Mouse (Mus musculus) lung, embryonic 14.5 days (tissue): ENCODE results near the gene Cdk12. TPM values are rescaled to one million over a fixed set of nuclear protein-coding genes. Genes with fewer than 3 reads are reported as not detected.

Experiments used
- ATAC-seq: fragments of 200-750 bp; cut with Nextera tagmentation; 2 replicates; pipeline ENCODE4 v1.8.0; 2017; ENCODE audit warnings: mild to moderate bottlenecking, moderate TSS enrichment, moderate library complexity; ENCODE audit not compliant: insufficient read depth
- DNase-seq: peaks from one replicate; pipeline ENCODE4 v3.0.0-alpha.2; 2015
- H3K27ac ChIP-seq: fragments of 300-500 bp; sonication (generic); 2 replicates; pipeline ENCODE4 v1.5.1; 2014; ENCODE audit warnings: low read depth, mild to moderate bottlenecking, moderate library complexity
- H3K27me3 ChIP-seq: fragments of 300-500 bp; sonication (generic); 2 replicates; pipeline ENCODE4 v1.6.1; 2014; ENCODE audit warnings: low read length, control low read depth; ENCODE audit not compliant: insufficient read depth
- H3K36me3 ChIP-seq: fragments of 300-500 bp; sonication (generic); 2 replicates; pipeline ENCODE4 v1.6.1; 2014; ENCODE audit warnings: control low read depth; ENCODE audit not compliant: insufficient read depth
- H3K4me1 ChIP-seq: fragments of 300-500 bp; sonication (generic); 2 replicates; pipeline ENCODE4 v1.6.1; 2014; ENCODE audit warnings: antibody characterized with exemption, control low read depth; ENCODE audit not compliant: insufficient read depth
- H3K4me2 ChIP-seq: fragments of 300-500 bp; sonication (generic); 2 replicates; pipeline ENCODE4 v1.6.1; 2014; ENCODE audit warnings: mild to moderate bottlenecking
- H3K4me3 ChIP-seq: fragments of 300-500 bp; sonication (generic); 2 replicates; pipeline ENCODE4 v1.5.1; 2014; ENCODE audit warnings: low read depth, low read length
- H3K9ac ChIP-seq: fragments of 300-500 bp; sonication (generic); 2 replicates; pipeline ENCODE4 v1.6.1; 2014
- H3K9me3 ChIP-seq: fragments of 300-500 bp; sonication (generic); 2 replicates; pipeline ENCODE4 v1.6.1; 2016; ENCODE audit warnings: low read depth, low read length, control low read depth
- CTCF ChIP-seq: IDR thresholded peaks from 2 replicates; pipeline ENCODE4 v1.5.1; 2016; ENCODE audit warnings: antibody characterized with exemption, low read depth
- WGBS: fragments of 180-500 bp; shearing (Covaris S2); extraction: QIAGEN DNeasy Blood & Tissue Kit; methylation state at CpG from one replicate; pipeline ENCODE4 v1.1.7; 2014; 5-methylcytosine and 5-hydroxymethylcytosine counted together
- polyA plus RNA-seq: library from polyadenylated mRNA; unstranded; fragments of >200 nt; fragmentation: Nextera tagmentation; extraction: Ambion mirVana; gene quantifications from 2 replicates; pipeline ENCODE4 v1.2.1, GENCODE M21; 2014

The Cdk12 gene
- polyA plus RNA-seq, 1 experiment from 2014 or later: 16.6 TPM

GRCm38 (mm10) chr11:98260706-98261479 is 58.0 kb downstream of the Cdk12 start:
- DNase-seq (no peak), ATAC-seq (no peak)
- Histone ChIP-seq H3K36me3 (peaks cover 31% of the 10 kb centered on the region), H3K9me3 (no peaks in the 10 kb centered on the region), H3K27ac (no peak overlapping the region), H3K4me2 (no peak overlapping the region), H3K9ac (no peak overlapping the region), H3K4me3 (no peak overlapping the region), H3K27me3 (no peaks in the 10 kb centered on the region), H3K4me1 (no peaks in the 10 kb centered on the region)
- WGBS: 71% methylated on average over 8 of the region's 8 CpGs
- no peak for TF ChIP-seq CTCF

DNA sequence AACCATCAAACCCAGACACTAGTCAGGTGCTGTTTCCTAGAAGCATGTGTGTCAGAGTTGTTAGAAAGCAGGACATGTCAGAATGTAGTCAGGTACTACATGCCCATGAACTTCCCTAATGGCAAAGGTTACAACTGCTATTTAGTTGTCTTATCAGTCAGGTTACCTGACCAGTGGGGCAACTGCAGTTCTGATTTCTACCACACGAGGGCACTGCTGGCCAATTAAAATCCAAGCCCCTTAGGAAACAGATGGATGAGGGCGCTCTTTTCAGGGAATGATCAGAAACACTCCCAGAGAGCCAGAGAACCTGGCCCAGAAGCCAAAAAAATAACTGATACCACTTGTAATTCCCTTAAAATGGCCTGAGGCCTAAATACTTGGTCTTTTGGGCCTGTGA is 62.2 kb downstream of the Cdk12 start:
- no peaks in the 10 kb centered on the region for H3K9me3 ChIP-seq
- ATAC-seq (no peak), DNase-seq (peak; percentile 93)
- H3K4me2 ChIP-seq: no peak overlapping the region
- peak; percentile 96 for TF ChIP-seq CTCF
- WGBS: 1% methylated on average over 2 of the region's 2 CpGs
- H3K27ac ChIP-seq: no peak overlapping the region
- H3K9ac ChIP-seq: no peak overlapping the region
- no peak overlapping the region for H3K4me3 ChIP-seq
- no peaks in the 10 kb centered on the region for H3K27me3 ChIP-seq
- peaks cover 56% of the 10 kb centered on the region for H3K36me3 ChIP-seq
- no peaks in the 10 kb centered on the region for H3K4me1 ChIP-seq

DNA sequence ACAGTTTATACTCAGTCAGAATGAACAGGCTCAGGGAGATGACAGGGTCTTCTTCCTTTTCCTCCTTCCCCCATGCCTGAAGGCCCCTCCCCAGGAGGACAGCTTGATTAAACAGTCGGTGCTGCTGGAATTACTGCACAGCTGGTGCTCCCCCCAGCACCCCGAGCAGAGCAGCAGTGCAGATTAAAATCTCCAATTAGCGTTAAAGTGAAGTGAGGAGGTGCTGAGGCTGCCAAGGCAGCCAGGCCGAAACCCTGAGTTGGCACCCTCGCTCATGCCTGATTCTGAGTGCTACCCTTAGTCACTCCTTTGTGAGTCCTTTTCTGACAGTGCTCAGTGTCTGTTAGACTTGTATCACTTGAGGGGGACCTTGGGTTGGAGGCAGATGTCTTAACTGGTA is 63.0 kb downstream of the Cdk12 start:
- WGBS: 81% methylated on average over 5 of the region's 5 CpGs
- no peak overlapping the region for H3K27ac ChIP-seq
- no peak overlapping the region for H3K4me3 ChIP-seq
- ATAC-seq: no peak
- no peak overlapping the region for H3K4me2 ChIP-seq
- H3K9me3 ChIP-seq: no peaks in the 10 kb centered on the region
- DNase-seq: no peak
- H3K36me3 ChIP-seq: peaks cover 61% of the 10 kb centered on the region
- no peaks in the 10 kb centered on the region for H3K4me1 ChIP-seq
- no peak overlapping the region for H3K9ac ChIP-seq
- no peaks in the 10 kb centered on the region for H3K27me3 ChIP-seq
- TF ChIP-seq CTCF: no peak

GRCm38 (mm10) chr11:98266699-98267402 is 64.0 kb downstream of the Cdk12 start:
- Histone ChIP-seq H3K4me2 (no peak overlapping the region), H3K4me3 (no peak overlapping the region), H3K9ac (no peak overlapping the region), H3K27me3 (no peaks in the 10 kb centered on the region), H3K9me3 (no peaks in the 10 kb centered on the region), H3K4me1 (no peaks in the 10 kb centered on the region), H3K36me3 (peaks cover 61% of the 10 kb centered on the region), H3K27ac (no peak overlapping the region)
- ATAC-seq (no peak), DNase-seq (no peak)
- 62% methylated on average over 6 of the region's 6 CpGs for WGBS
- no peak for TF ChIP-seq CTCF

GRCm38 (mm10) chr11:98270066-98270465 is 67.2 kb downstream of the Cdk12 start:
- Histone ChIP-seq H3K9ac (no peak overlapping the region), H3K4me3 (no peak overlapping the region), H3K27ac (no peak overlapping the region), H3K27me3 (no peaks in the 10 kb centered on the region), H3K4me2 (no peak overlapping the region), H3K4me1 (no peaks in the 10 kb centered on the region), H3K36me3 (peaks cover 72% of the 10 kb centered on the region), H3K9me3 (no peaks in the 10 kb centered on the region)
- no peak for DNase-seq
- WGBS: 92% methylated on average over 3 of the region's 3 CpGs
- ATAC-seq: no peak
- TF ChIP-seq CTCF: no peak

- no peaks in the 10 kb centered on the region for H3K4me1 ChIP-seq
- ATAC-seq: no peak
- DNase-seq: no peak
- no peaks in the 10 kb centered on the region for H3K9me3 ChIP-seq
- no peak overlapping the region for H3K27ac ChIP-seq
- no peaks in the 10 kb centered on the region for H3K27me3 ChIP-seq
- H3K4me2 ChIP-seq: no peak overlapping the region
- TF ChIP-seq CTCF: no peak
- no peak overlapping the region for H3K9ac ChIP-seq
- no peak overlapping the region for H3K4me3 ChIP-seq
- peaks cover 69% of the 10 kb centered on the region for H3K36me3 ChIP-seq
Measured at GRCm38 (mm10) chr11:98270466-98270865, 67.6 kb downstream of the Cdk12 start.

DNA sequence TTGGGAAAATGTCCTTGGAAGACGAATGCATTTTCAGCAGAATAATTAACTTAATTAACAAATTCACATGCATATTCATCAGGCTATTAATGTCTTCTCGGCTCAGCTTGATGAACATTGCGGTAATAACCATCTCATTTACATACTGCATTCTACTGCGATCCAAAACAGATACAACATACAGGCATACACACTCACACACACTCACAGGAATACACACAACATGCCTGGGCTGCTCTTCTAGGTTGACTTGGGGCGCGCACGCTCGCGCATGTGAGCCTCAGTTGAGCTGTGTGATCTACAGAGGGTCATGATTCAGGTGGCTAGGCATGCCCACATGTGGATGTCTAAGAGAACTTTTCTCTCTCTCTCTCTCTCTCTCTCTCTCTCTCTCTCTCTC is 80.9 kb downstream of the Cdk12 start:
- Histone ChIP-seq H3K27me3 (no peaks in the 10 kb centered on the region), H3K9ac (no peak overlapping the region), H3K36me3 (peaks cover 9% of the 10 kb centered on the region; the same call in 1 of the 2 replicates), H3K4me2 (no peak overlapping the region), H3K4me1 (no peaks in the 10 kb centered on the region), H3K9me3 (no peaks in the 10 kb centered on the region), H3K4me3 (no peak overlapping the region), H3K27ac (no peak overlapping the region)
- peak; percentile 13 for DNase-seq
- TF ChIP-seq CTCF: no peak
- WGBS: 29% methylated on average over 9 of the region's 9 CpGs
- no peak for ATAC-seq
